Mouse (Mus musculus) embryonic fibroblast, embryonic 13.5 days (primary cell): ENCODE results near the gene Wdr74.

ENCODE experiments used
- CTCF ChIP-seq: IDR thresholded peaks from 2 replicates; pipeline ENCODE4 v1.5.1; 2011; ENCODE audit warnings: mild to moderate bottlenecking, control low read depth, low read length, moderate library complexity, borderline replicate concordance; ENCODE audit not compliant: insufficient read depth
- POLR2A ChIP-seq: IDR thresholded peaks from 2 replicates; pipeline ENCODE4 v1.6.1; 2011; ENCODE audit warnings: low read depth, mild to moderate bottlenecking, control low read depth, low read length, moderate library complexity

- TF ChIP-seq POLR2A (no peak), CTCF (no peak)
These were observed 32.1 kb upstream of the Wdr74 start for GRCm38 (mm10) chr19:8703571-8703970.
